Mouse (Mus musculus) layer of hippocampus, postnatal 36 days (tissue): ENCODE data around the gene Cyp4a30b. TPM values are rescaled to one million over a fixed set of nuclear protein-coding genes. Genes with fewer than 3 reads are reported as not detected.
"Not testable (repeated sequence)": the region's sequence is repeated elsewhere in the genome, so short reads cannot be mapped to it uniquely, and the experiment has no call there.

Experiments
- DNase-seq, 2 experiments: peaks; one replicate each; pipeline ENCODE4 v3.0.0; 2022
- total RNA-seq, 2 experiments: library from RNA; stranded (reverse); gene quantifications; 2 replicates each; pipeline ENCODE4 v1.2.3; 2021

Cyp4a30b gene
- not detected for total RNA-seq

DNA sequence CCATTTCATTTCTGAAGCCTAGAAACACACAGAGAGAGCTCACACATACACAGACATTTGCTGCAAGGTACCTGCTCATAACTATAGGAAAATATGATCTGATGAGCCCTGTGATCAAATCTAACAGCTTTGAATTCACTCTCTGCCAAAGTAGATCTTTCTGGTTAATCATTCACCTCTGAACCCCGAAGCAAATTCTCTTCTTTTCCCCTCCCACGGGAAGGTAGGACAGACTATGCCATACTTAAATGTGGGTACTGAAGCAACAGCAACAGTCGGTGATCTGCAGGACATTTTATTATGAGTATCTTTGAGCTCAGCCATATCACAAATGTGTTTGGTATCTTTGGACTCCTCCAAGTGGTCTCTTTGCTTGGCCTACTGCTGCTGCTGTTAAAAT is at the start of gene Cyp4a30b:
TSS of gene Cyp4a30b (plus strand) at position 301 of the 400 bp plus-strand sequence.
- no peak for DNase-seq

DNA sequence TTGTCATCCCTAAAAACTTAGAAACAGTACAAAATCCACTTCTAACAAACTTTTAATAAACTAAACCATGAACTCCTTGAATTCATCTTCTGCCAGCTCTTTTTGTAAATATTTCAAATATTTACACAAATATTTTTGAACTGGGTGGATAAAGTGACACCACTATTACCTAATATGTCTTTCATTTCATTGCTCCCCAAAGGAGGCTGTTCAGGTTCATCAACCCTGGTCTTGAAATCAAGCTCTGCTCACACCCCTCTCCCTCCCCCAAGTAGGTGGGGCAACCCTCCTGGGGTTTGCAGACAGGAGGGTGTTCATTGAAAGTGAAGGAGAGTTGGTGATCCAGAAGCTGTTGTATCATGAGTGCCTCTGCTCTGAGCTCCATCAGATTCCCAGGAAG is 41.1 kb upstream of the Cyp4a30b start, which contains the start of gene Cyp4a12b:
TSS of gene Cyp4a12b (plus strand) at position 301 of the 400 bp plus-strand sequence.
- DNase-seq, result not testable (repeated sequence)

- no peak for DNase-seq
These were observed 1.7 kb upstream of the Cyp4a30b start for GRCm38 (mm10) chr4:115450577-115451137.

GRCm38 (mm10) chr4:115473585-115473984 is 21.2 kb downstream of the Cyp4a30b start:
- DNase-seq, result not testable (repeated sequence)

GRCm38 (mm10) chr4:115476051-115476450 is 23.6 kb downstream of the Cyp4a30b start:
- DNase-seq, result not testable (repeated sequence)

DNA sequence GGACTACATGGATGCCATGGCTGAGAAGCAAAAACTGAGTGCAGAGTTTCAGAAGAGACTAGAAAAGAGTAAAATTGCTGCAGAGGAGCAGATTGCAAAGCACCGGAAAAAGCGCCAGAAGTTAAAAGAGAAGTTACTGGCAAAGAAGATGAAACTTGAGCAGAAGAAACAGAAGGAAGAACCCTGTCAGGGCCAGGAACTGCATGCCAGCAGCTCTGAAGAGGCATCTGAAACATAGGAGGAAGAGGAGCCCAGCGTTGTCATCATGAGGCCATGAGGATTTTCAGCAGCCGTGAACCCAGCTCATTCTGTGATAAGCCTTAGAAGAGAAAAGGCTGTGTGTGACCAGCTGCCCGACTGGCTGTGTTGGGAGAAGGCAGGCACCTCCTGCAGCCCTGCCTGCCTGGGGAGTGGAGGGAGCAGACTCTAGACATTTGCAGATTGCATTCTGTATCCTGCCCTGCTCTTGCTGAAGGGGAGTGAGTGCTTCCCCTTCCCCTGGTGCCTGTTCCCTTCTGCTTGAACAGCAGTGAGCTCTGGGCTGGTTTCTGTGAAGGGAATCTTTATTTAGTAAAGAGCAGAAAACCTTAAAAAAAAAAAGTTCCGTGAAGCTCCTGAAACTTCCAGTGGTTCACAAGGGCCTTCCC is 28.7 kb downstream of the Cyp4a30b start:
- DNase-seq, result peak in 1 of 2 experiments; percentile 1

DNA sequence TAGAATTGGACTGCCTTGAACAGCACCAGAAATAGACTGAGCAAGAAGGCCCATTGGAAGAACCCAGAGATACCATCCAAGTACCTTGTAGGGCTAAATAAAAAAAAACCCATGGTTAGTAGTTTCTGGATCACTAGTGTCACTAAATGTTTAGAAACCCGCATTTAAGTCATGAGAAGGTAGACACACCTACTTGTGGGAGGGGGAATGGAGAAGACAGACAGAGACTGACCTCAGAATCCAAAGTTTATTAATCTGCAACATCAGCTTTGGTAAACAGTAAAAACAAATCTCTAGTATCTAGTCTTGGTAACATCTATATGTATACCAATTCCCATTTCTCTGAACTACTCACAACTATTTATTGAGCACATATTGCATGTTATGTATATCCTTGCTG is 43.6 kb downstream of the Cyp4a30b start, which contains the start of gene Cyp4a14:
TSS of gene Cyp4a14 (minus strand) at position 142 of the 400 bp plus-strand sequence.
- no peak for DNase-seq

DNA sequence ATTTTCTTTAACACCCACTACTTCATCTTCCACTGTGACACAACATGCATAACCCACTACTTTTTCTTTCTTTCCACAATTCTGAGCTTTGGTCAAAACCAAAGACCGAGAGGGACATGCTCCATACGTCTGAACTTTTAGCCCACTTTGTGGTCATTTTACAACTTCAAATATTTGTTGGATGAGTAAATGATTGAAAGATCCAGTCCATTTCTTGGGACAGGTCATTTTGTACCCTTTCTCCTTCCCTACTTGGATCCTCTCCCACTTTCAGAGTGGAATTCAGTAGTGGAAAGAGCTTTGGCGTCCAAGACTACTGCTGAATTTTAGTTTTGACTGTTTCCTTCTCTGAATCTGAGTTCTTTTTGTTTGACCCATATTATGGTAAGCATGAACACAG is 45.1 kb downstream of the Cyp4a30b start:
- no peak for DNase-seq

DNA sequence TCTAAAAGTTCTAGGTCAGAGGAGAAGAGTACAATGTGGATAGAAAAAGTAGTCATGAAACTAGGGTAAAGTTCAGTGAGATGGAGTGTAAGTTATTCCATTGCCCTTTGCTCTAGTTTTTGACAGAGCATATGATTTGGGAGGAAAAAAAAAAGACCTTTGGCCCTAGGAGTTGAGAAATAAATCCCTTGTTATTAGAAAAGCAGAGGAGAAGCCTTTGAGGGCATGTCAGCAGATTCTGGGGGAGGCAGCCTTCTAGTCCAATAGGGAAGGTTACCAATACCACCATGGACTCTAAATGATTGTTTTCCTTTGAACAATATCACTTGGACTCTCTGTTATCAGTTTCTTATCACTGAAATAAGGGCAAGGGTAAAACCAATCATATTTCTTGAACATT is 61.6 kb downstream of the Cyp4a30b start:
- not testable (repeated sequence) for DNase-seq

DNA sequence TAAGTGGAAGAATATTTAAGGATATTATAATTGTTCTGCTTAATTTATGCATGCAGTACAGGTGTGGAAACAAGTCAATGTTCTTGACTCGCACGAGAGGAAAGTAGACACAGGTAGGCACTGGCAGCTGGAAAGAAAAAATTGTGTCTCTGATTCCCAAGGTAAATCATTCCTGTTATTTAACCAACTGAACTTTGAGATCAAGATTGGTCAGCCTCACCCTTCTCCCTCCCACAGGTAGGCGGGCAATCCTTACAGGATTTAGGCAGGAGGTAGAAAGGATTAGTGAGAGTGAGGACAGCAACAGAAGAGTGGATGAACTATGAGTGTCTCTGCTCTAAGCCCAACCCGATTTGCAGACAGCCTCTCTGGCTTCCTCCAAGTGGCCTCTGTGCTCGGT is 65.6 kb downstream of the Cyp4a30b start, which contains the start of gene Cyp4a10:
TSS of gene Cyp4a10 (plus strand) at position 265 of the 400 bp plus-strand sequence.
- not testable (repeated sequence) for DNase-seq

- no peak for DNase-seq
These were observed 67.0 kb downstream of the Cyp4a30b start for GRCm38 (mm10) chr4:115519444-115519843.

Other genes with a start within 250 kb of the Cyp4a30b start
- not detected for gene Cyp4a29, start 210.5 kb upstream of the Cyp4a30b start, total RNA-seq
- gene Cyp4a12a, start 153.6 kb upstream of the Cyp4a30b start, total RNA-seq, result not detected
- not detected for gene Cyp4a12b, start 41.0 kb upstream of the Cyp4a30b start, total RNA-seq
- gene Cyp4a14, start 43.5 kb downstream of the Cyp4a30b start, total RNA-seq, result not detected
- not detected for gene Cyp4a10, start 65.7 kb downstream of the Cyp4a30b start, total RNA-seq
- gene Cyp4a31, start 111.0 kb downstream of the Cyp4a30b start, total RNA-seq, result not detected
- gene Cyp4a32, start 148.4 kb downstream of the Cyp4a30b start, total RNA-seq, result not detected
- 1 to 10 TPM in 1 of 2 experiments, under 1 TPM in 1; 0.66 to 1.2 TPM for gene Cyp4b1, start 195.1 kb downstream of the Cyp4a30b start, total RNA-seq